Mouse (Mus musculus) mouse trophoblast stem cell (cell line): Measurements from ENCODE around the gene Nfatc3.
"Not testable (repeated sequence)": the region's sequence is repeated elsewhere in the genome, so short reads cannot be mapped to it uniquely, and the experiment has no call there.

ENCODE experiments used
- in situ Hi-C, 2 experiments: fragments of 300-500 bp; cut with MseI, MboI; formaldehyde crosslinking; loops; 2 replicates in 1 of 2; 3 replicates in 1 of 2; pipeline ENCODE4 v1.15.1; 2025

Nfatc3 gene

GRCm38 (mm10) chr8:106058731-106059612 lies at the start of gene Nfatc3:
TSS of gene Nfatc3 (plus strand) at chr8:106058840.
- in situ Hi-C loops: no loop called here

DNA sequence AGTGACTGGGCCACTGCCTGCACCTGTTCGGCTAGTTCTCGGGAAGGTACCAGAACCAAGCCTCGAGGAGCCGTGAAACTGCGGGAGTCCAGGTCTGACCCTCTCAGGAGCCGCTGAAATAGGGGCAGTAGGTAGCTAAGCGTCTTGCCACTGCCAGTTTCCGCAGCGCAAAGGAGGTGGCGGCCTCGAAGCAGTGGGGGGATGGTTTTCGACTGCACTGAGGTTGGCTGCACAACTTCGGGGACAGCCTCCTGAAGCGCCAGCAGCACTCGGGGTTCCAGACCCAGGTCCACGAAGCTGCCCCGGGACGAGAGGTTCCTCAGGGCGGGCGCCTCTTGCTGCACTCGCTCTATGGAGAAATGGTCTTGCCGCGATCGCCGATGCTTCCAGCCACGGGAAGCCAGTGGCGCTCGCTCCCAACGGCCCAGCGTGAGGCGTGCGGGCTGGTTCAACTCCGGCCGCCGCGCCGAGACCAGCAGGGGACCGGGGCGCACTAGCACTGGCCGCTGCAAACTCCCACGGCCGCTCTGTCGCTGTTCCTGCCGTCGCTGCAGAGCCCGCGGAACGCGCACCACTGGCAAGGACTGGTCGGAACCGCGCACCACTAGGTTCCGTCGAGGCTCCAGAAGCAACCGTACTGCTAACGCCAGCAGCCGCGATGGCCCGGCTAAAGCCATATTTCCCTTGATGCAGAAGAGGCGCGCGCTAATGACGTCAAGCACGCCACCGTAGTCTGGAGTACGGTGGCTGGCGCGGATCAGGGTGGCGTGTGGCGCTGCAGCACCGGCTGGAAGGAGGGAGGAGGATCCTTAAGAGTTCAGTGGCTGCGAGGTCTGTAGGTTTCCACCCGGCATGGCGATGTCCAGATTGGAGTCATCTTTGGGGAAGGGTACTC lies 47.6 kb upstream of the Nfatc3 start:
- in situ Hi-C loops: no loop called here

- in situ Hi-C loops: no loop called here
These were observed 47.0 kb upstream of the Nfatc3 start, which contains the start of gene Ddx28 for GRCm38 (mm10) chr8:106011643-106011986. TSS of gene Ddx28 (minus strand) at chr8:106011882.

- in situ Hi-C loops: not testable (repeated sequence)
These were observed 46.4 kb upstream of the Nfatc3 start for GRCm38 (mm10) chr8:106012203-106012602.

GRCm38 (mm10) chr8:106016284-106016683 lies 42.4 kb upstream of the Nfatc3 start:
- in situ Hi-C loops: no loop called here

DNA sequence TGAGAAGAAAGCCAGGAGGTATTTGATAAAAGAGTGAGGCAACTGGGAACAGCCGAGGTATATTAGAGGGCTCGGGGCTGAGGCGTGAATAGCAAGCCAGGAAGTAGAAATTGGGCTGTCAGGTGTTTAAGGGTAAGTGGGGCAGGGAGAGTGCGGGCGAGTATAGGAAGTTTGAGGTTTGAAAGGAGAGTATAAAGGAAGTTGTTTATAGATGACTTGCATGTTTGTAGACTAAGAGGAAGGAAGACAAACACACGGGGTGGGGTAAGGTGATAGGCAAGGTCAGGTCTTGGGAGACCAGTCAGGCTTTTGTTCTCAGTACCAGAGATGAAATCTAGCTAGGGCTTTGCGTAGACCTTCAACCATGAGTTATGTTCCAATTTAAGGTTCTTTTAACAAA lies 41.5 kb upstream of the Nfatc3 start:
- in situ Hi-C loops: no loop called here

DNA sequence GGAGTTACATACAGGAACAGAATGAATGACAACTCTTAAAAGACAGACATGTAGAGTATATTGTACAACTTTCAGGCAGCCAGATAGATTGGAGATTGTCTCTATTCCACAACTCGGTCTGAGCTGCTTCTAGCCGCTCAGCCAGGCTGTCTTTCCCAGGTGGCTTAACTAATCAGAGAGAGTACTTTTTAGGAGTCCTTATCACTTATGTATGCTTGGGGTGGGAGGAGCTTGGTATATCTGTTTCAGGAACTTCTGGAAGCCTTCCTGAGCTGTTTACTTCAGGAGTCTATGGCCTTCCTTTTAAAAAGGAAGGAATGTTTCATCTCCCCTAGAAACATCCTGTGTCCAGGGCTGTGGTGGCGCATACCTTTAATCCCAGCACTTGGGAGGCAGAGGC lies 40.6 kb upstream of the Nfatc3 start:
- in situ Hi-C loops: no loop called here

GRCm38 (mm10) chr8:106022483-106022882 lies 36.2 kb upstream of the Nfatc3 start:
- in situ Hi-C loops: no loop called here

- in situ Hi-C loops: no loop called here
These were observed 19.9 kb upstream of the Nfatc3 start for GRCm38 (mm10) chr8:106038721-106039120.

- in situ Hi-C loops: no loop called here
These were observed 19.0 kb upstream of the Nfatc3 start for GRCm38 (mm10) chr8:106039605-106040004.

DNA sequence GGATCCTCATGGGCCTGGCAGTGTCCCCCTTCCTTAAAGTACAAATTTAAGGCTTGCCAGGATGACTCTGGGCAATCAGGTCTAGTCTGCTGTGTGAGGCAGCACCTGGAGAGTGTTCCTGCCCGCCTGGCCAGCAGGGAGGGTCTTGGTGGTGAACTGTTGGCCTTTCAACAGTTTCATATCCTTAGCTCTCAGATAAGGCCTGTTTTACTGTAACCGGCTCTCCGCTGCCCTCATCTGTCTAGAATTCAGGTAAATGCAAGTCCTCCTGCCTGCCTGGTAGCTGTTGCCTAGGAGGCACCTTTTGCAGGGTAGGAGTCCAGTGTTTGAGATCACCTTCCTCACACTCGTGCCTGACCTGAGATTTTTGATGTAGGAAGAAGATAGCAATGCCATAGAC lies 18.4 kb upstream of the Nfatc3 start:
- in situ Hi-C loops: no loop called here

GRCm38 (mm10) chr8:106043055-106043454 lies 15.6 kb upstream of the Nfatc3 start:
- in situ Hi-C loops: no loop called here

- in situ Hi-C loops: no loop called here
These were observed 14.5 kb upstream of the Nfatc3 start for GRCm38 (mm10) chr8:106044151-106044550.

DNA sequence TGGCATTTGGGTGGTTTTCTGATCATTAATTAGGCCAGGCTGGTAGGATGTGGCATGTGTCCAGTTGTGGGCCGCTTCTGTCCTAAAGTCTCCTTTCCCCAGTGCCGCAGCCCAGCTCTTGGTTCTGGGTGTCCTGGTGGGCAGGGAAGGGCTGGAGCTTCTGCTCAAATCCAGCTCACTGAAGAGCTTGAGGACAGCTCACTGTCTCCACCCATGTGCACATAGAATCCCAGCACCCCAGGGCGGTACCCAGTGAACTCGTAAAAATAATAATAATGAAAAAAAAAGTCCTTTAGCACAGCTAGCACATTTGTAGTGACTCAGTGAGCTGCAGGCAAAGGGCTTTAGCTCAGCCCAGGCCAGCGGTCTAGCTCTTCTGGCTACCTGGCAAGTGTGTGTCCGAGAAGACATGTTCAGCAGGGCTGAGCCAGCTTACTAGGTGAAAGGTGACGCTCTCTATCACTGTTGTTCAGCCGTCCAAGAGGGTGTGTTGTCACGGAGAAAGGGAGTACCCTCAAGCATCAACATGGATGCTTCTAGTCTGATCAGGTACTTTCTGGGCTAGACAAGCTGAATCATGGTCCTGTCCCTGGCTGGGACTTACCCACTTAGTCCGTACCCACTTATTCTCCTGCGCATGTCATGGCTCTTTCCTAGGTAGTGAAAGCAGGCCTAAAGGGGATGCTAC lies 11.6 kb upstream of the Nfatc3 start:
- in situ Hi-C loops: no loop called here

DNA sequence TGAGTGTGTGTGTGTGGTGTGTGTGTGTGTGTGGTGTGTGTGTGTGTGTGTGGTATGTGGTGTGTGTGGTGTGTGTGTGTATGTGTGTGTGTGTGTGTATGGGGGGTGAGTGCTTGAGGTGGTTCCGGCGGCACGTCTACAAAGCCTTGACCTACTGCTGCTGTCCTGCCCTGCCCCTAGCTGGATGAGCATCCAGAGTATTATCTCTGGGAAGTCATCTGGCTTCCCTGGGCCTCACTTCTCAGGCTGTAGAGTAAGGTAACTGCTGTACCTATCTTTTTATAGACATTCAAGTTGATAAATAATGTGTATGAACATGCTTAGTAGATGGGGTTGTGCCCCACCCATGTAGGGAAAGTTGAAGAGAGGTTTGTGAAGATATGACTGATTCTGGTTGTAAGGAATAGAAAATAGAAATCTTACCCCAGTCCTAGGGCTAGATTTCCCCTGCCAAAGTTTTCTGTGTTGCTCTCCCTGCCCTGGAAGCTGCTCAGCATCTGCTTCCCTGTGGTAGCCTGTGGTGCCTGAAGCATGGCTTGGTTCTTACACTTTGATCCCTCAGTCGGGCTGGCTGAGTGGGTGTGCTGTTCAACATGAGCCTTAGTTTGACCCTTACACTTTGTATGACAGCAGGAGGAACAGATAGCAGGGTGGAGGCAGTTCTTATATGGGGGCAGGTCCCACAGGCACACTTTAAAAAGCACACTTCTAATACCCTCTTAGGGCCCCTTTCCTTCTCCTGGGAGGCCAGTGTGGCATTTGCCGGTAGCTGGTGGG lies 10.6 kb upstream of the Nfatc3 start:
- in situ Hi-C loops: no loop called here

DNA sequence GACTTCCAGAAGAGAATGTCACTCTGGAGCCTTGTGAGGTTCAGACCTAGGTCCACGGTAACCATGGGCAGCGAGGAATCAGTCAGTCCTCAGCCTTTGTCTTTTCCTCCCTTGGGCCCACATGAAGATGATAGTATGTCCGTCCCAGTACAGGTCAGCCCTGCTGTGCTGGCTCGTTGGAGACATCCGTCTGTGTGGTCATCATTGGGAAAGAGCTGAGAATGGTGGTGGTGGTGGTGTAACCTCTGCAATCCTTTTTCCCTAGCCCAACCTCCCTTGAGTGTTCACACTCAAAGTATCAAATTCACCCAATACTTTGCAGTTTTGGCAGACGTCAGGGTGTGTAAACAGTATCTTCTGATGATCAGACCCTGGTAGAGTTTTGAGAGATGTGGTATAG lies 8.8 kb upstream of the Nfatc3 start:
- in situ Hi-C loops: no loop called here

DNA sequence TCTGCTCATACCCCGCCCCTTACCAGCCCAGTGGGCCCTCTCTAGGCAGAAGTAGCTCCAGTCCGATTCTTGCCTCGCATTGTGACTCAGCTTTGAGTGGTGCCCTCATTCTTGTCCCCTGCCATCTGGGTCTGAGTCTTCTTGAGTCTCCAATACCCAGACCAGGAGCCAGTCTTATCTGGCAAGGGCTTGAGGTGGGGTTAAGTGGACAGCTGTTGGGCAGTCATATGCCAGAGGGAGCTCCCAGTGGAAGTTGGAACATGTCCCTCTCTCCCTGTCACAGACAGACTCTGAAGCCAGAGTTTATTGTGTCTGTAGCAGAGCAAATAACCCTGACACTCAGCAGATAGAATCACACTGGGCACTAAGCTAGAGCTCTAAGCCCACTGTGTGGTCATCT lies 7.6 kb upstream of the Nfatc3 start:
- in situ Hi-C loops: no loop called here

DNA sequence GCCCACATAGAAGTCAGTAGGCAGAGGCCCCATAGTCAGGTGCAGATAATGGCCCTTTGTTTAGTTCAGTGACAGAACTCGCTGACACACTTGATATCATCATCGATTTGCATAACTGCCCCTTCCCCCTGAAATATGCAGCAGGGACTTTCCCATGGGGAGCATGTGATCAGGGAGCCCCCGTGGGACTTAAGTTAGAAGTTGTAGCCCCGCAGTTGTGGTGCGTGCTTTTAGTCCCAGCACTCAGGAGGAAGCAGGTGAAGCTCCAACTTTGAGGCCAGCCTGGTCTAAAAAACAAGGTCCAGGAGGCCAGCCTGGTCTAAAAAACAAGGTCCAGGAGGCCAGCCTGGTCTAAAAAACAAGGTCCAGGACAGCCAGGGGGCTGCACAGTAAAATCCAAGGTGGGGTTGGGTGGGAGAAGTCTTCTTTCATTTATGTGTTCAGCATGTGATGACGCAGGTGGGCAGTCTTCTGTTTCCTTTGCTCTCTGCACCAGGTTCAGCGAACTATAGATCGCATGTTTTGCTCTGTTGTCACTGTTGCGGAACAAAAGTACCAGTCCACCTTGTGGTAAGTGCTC lies 6.0 kb upstream of the Nfatc3 start:
- in situ Hi-C loops: no loop called here

DNA sequence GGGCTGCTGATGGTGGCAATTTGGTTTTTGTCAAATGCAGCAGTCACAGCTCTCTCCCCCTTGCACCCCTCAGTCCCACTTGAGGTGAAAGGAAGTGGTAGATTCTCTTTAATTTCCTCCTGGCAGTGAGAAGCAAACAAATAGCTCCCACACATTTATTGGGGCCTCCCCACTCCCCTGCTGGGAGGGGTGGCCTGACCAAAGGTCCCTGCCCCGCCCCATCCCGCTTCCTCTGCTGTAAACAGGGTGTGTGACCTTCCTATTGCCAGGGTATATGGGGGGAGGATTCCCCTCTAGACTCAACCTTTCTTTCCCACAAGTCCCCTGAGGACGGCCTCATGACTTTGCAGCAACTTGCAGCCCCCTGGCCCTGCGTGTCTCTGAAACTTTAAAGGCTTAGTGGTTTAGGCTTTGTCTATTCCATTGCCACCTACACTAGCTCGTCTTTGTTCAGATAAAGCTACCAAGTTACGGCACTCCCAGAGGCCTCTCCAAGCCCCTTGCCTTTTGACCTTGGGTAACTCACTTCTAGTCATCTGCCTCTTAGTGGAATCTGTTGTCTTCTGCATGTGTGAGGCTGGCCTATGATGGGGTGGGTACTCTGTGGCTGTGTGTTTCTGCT lies 4.3 kb upstream of the Nfatc3 start:
- in situ Hi-C loops: no loop called here

DNA sequence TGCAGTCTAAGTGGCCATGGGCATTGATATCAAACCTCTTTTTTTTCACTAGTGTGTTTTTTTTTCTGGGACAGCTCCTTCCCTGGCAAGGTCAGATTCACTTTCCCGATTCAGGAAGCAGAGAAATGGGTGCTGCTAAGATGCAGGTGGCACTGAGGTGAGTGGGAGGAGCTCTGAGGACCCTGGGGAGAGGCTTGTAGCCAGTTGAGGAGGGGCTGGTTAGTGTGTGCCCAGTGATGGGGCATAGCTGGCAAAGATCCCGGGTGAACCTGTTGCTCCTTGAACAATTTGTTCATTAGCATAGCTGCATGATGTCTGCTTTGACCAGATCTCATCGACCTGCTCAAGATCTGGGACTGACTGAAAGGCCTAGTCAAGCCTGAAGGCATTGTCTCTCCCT lies 3.6 kb upstream of the Nfatc3 start:
- in situ Hi-C loops: no loop called here
